Mouse (Mus musculus): Measurements from ENCODE around the gene Gas7.

The Gas7 gene

DNA sequence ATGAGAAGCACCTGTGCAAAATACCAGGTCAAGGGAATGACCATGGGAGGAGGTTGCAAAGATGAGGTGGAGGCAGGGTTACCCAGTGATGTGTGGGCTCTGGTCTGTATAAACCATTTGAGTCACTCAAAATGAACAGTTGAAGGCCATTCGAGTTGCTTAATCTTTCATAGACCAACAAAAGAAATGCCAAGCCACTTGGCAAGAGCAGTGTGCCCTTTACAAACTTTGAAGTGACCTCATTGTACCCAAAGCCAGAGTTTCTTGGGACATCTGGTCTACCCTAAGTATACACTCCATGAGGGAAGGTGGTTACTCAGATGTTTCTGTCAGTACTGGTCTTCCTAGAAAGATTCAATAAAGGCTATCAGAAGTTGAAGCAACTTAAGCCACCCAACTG lies 80.5 kb downstream of the Gas7 start:
- no peak for DNase-seq

DNA sequence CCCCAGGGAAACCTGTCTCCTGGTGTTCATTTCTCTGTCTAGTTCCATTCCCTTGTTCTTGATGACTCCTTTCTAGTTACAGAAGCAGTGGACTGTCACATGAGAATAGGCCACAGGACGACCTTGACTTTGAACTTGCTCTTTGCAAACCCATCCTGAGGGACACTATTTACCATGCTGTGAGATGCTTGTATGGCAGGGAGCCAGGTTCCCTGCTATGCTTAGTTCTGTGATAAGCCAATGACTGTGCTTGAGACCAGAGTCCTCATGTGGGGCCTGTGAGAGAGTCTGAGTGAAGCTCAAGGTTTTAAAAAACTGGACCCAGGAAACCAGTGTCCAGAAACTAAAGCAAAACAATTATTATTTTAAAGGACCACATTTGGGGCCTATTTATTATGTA lies 81.2 kb downstream of the Gas7 start:
- no peak for DNase-seq

DNA sequence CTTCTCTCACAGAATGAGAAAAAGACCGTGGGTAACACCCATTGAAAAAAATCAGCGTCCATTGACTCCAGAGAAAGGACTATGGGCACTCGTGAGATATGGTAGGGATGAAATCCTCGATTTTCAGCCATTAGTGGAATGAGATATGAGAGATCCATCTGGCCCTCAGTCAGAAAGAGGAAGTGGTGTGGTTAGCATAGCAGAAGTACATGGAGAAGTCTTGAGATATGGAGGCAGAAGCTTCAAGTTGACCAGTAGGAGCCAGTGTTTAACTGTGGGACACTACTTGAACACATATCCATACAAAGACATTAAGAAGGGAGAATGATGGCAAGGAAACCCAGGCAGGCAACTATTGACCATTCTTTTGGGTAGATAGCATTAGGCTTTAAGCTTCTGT lies 82.1 kb downstream of the Gas7 start:
- DNase-seq = no peak

DNA sequence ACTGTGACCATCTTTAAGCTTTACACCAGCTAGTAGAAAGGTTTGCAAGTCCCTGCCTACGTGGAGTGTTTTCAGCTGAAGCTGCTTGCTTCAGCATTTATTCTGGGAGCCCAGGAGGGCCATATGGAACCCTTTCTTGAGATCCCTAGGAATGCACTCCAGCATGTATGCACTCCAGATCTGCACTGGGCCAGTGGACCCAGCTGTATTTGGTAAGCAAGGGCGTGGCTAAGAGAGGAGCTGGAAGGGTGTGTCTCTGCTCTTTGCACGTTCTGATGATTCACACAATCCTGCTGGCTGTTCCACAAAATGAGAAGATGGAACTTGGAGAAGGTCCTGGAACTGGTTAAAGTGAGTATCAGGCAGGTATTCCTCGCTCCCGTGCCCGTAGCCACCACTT lies 83.3 kb downstream of the Gas7 start:
- DNase-seq = peak; percentile 50

DNA sequence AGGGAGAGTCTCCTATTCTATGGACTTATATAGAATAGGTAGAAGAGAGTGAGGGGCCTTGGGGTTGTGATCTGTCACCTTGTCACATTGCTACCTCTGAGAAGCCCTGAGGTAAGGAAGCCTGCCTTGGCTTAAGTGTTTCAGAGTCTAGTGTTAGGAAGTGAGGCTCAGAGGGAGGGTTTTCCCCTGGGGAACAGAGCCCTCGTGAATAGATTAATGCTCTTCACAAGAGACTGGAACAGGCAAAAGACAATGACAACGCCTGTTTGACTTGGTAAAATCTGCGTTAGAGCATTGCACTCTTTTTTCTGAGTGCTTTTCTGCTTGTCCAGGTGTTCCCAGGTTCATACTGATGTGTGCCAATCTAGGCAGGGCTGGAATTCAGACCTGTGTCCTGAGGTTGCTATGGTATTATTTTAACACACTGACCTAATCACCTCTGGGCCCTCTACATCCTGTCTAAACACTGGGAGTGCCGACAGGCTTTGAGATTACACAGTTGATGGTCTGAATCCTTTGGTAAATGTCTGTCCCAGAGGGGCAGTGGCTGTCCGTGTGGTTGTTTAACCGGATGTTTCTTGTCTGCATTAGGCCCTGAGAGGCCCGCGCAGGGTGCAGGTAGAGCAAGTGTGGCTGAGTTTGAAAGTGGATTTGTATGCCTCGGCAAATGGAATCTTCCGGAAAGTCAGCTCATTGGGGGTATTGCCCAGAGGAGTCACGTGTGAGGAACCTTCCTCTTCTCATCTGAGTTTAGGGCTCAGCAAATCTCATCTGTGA lies 89.6 kb downstream of the Gas7 start:
- DNase-seq = no peak

DNA sequence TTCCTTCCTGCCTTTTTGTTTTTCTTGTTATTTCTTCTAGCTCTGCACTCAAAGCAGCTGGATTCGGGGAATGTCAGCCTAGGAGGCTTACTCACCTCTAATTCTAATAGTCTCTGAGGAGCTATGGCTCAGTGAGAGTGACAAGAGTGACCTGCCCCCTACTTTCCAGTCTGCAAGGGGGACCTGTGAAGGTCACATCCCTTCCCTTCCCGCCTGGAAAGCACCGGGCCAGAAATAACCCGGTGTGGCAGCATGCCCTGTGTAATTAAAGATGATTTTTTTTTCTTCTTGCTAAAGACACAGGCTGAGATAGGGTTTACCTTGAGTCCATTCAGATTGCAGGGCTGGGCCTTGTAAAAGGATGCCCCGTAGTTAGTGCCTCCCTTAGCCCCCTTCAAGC lies 91.3 kb downstream of the Gas7 start:
- no peak for DNase-seq

- peak; percentile 41 for DNase-seq
Measured at GRCm38 (mm10) chr11:67549306-67549705, 94.1 kb downstream of the Gas7 start.

DNA sequence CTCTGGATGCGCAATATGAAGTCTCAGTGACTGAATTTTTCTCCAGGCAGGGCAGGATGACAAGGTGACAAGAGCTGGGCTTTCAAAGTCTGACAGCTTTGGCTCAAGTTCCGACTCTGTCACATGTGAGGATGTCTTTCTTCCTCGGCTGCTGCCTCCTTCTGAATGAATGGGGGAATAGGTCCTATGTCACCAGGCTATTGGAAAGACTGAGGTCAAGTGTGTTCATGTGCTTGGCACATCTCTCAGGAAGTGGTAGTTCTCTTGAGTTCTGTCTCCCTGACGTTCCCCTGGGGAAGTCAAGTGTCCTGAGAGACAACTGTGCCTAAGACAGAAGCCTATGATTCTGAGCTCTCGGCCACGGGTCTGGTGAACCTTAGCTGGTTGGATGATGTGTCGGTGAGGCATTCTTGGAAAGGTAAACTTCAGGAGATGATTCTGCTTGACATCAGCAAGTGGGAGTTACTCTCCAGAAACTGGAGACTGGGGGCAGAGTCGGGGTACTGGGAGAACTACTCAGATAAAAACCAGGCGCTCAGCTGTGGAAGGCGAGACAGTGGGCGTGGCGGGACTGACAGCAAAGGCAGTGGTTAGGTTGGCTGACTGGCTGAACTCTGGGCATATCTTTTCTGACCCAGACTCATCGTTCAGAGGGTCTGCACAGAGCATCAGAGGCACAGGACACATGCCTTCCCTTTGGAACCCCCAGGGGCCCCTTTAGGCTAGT lies 94.7 kb downstream of the Gas7 start:
- DNase-seq = no peak

DNA sequence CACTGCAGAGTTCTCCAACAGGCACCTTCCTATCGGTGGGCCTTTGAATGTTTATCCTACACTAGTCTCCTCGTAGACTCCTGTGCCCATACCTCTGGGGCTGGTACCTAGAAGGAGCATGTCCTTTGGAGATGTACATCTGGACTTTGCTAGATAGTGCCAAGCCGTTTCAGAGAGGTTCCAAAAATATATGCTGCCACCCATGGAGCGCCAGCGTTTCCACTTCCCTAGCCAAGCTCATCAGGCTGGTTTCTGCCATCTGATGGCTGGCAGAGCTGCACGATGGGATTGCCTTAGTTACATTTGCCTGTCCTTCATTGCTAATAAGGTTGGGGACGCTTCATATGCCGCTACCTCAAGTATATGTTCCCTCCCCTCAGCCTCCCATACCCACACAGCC lies 97.2 kb downstream of the Gas7 start:
- peak; percentile 53 for DNase-seq

DNA sequence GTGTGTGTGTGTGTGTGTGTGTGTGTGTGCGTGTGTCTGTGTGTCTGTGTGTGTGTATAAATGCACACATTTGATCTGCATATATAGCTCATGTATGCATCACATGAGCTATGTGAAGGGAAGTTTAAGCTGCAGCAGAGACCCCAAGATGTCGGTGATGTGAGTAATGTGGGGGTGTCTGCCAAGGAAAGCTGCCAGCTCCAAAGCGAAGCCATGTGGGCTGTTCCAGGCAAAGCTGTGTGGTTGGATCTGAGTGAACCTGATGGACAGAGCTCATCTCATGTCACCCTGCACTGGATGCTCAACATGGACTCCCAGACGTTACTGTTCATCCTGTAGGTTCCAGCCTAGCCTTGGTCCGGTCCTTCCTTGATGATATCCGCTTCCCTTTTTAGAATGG lies 99.0 kb downstream of the Gas7 start:
- DNase-seq = no peak

- DNase-seq = no peak
Measured at GRCm38 (mm10) chr11:67556360-67556759, 101.1 kb downstream of the Gas7 start.

GRCm38 (mm10) chr11:67558772-67559448 lies 103.7 kb downstream of the Gas7 start:
- no peak for DNase-seq

- no peak for DNase-seq
Measured at GRCm38 (mm10) chr11:67559522-67559921, 104.3 kb downstream of the Gas7 start.

- no peak for DNase-seq
Measured at GRCm38 (mm10) chr11:67561631-67562030, 106.4 kb downstream of the Gas7 start.

- DNase-seq = no peak
Measured at GRCm38 (mm10) chr11:67563141-67563540, 107.9 kb downstream of the Gas7 start.

- no peak for DNase-seq
Measured at GRCm38 (mm10) chr11:67564003-67564637, 108.9 kb downstream of the Gas7 start.

- peak; percentile 61 for DNase-seq
Measured at GRCm38 (mm10) chr11:67565512-67565911, 110.3 kb downstream of the Gas7 start.

GRCm38 (mm10) chr11:67566704-67567103 lies 111.5 kb downstream of the Gas7 start:
- no peak for DNase-seq

GRCm38 (mm10) chr11:67567184-67567583 lies 111.9 kb downstream of the Gas7 start:
- DNase-seq = no peak

DNA sequence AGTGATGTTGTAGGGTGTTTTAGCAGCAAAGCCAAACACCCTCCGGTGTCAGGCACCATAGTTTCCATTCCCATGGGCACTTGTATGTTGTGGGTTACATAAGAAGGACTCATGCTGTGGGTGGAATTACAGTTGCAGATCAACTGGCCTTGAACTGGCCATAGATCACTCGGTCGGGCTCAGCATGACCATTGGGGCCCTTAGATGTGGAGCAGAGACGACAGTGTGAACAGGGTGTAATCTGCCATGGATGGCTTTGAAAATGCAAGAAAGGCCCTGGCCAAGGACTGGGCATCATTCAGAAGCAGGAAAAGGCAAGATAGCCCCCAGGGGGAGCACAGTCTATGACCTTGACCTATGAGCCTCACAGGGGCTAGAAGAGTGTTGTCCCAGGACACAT lies 112.8 kb downstream of the Gas7 start:
- DNase-seq = no peak

- no peak for DNase-seq
Measured at GRCm38 (mm10) chr11:67568815-67569214, 113.6 kb downstream of the Gas7 start.

DNA sequence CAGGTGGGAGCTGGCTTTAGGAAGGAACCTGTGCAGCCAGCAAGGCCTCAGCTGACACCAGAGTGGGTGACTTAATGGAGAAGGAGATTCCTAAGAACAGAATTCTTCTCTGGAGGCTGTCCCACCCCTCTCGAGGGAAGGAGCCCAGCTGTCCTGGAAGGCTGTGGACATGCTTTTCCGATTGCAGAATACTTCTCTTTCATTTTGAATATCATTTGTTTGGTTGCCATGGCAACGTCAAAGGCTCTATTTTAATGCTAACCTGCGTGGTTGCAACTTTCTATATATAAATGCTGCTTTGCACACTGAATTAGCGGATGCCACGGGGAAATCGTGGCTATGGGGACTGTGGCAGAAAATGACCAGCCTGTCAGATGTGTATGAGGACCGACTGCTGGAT lies 115.7 kb downstream of the Gas7 start:
- DNase-seq = peak; percentile 76

GRCm38 (mm10) chr11:67574344-67574743 lies 119.1 kb downstream of the Gas7 start:
- peak; percentile 5 for DNase-seq

Measured in layer of hippocampus, adult 9-11 months (tissue).